Comparison of ENCODE assay signal across 12 mouse cellular contexts in the genomic region with DNA sequence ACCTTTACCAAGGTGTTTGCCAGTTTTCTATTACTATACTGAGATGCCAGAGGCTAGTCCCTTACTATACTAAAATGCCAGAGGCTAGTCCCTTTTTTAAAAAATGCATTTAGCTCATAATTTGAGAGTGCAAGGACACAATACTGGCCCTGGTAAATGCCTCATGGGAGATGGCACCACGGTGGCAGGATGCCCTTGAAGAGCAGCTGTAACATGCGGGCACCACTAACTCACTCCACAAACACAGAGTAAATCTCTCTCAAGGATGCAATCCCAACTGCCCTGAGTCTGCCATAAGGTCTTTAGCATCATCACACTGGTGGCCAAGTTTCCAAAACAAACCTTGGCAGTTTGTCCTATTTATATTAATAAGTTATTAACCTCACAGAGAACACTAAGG.
"Had no signal": no experiment of that assay in that cellular context is flagged by ENCODE, and none has a peak within 500 bp of the region (broad histone marks: within the 10 kb centered on the region; RNA-seq: fewer than 3 reads in every experiment).

No protein-coding gene starts in this region.

- DNase-seq: left cerebral cortex, postnatal 4 days; liver; liver, embryonic 13.5 days; liver, postnatal 0 days; lung, adult 18-20 months; lung, adult 2 months; lung, embryonic 14.5 days; lung, postnatal 10 days; lung, postnatal 14 days; lung, postnatal 36 days; lung, postnatal 4 days; midbrain, embryonic 14.5 days had no signal
